Mouse (Mus musculus) liver, embryonic 12.5 days (tissue): ENCODE data around the gene Anapc2. TPM values are rescaled to one million over a fixed set of nuclear protein-coding genes. Genes with fewer than 3 reads are reported as not detected.

Experiments
- ATAC-seq: fragments of 200-750 bp; cut with Nextera tagmentation; 2 replicates; pipeline ENCODE4 v1.8.0; 2017; ENCODE audit warnings: moderate number of reproducible peaks, mild to moderate bottlenecking, moderate library complexity
- H3K27ac ChIP-seq: fragments of 300-500 bp; sonication (generic); 2 replicates; pipeline ENCODE4 v1.5.1; 2016; ENCODE audit warnings: mild to moderate bottlenecking
- H3K27me3 ChIP-seq: fragments of 300-500 bp; sonication (generic); replicated peaks from 2 replicates; pipeline ENCODE4 v1.6.1; 2016; ENCODE audit warnings: mild to moderate bottlenecking, moderate library complexity
- H3K36me3 ChIP-seq: fragments of 300-500 bp; sonication (generic); 2 replicates; pipeline ENCODE4 v1.6.1; 2016; ENCODE audit warnings: mild to moderate bottlenecking, moderate library complexity
- H3K4me1 ChIP-seq: fragments of 300-500 bp; sonication (generic); 2 replicates; pipeline ENCODE4 v1.6.1; 2016
- H3K4me2 ChIP-seq: fragments of 300-500 bp; sonication (generic); 2 replicates; pipeline ENCODE4 v1.6.1; 2016; ENCODE audit warnings: mild to moderate bottlenecking, moderate library complexity
- H3K4me3 ChIP-seq: fragments of 300-500 bp; sonication (generic); 2 replicates; pipeline ENCODE4 v1.5.1; 2016; ENCODE audit warnings: mild to moderate bottlenecking, moderate library complexity
- H3K9ac ChIP-seq: fragments of 300-500 bp; sonication (generic); 2 replicates; pipeline ENCODE4 v1.6.1; 2016; ENCODE audit warnings: mild to moderate bottlenecking, moderate library complexity
- H3K9me3 ChIP-seq: fragments of 300-500 bp; sonication (generic); replicated peaks from 2 replicates; pipeline ENCODE4 v1.6.1; 2016; ENCODE audit warnings: mild to moderate bottlenecking, moderate library complexity
- WGBS: fragments of 180-500 bp; shearing (Covaris S2); methylation state at CpG from one replicate; pipeline ENCODE4 v1.1.7; 2016; ENCODE audit not compliant: insufficient replicate concordance; 5-methylcytosine and 5-hydroxymethylcytosine counted together
- polyA plus RNA-seq: library from polyadenylated mRNA; unstranded; fragments of >200 nt; fragmentation: Nextera tagmentation; extraction: Ambion mirVana; gene quantifications from 2 replicates; pipeline ENCODE4 v1.2.1, GENCODE M21; 2016

Gene Anapc2
- polyA plus RNA-seq, 1 experiment from 2014 or later = 63.6 TPM

- ATAC-seq = no peak
- 77% methylated on average over 7 of the region's 7 CpGs for WGBS
- H3K4me1 ChIP-seq = peaks cover 41% of the 10 kb centered on the region
- peaks cover 27% of the 10 kb centered on the region for H3K27me3 ChIP-seq
- no peak overlapping the region for H3K9ac ChIP-seq
- H3K36me3 ChIP-seq = no peaks in the 10 kb centered on the region
- H3K4me2 ChIP-seq = no peak overlapping the region
- H3K27ac ChIP-seq = no peak overlapping the region
- no peaks in the 10 kb centered on the region for H3K9me3 ChIP-seq
- H3K4me3 ChIP-seq = no peak overlapping the region
Measured at GRCm38 (mm10) chr2:25230581-25230980, 41.7 kb upstream of the Anapc2 start.

GRCm38 (mm10) chr2:25231038-25231437, 41.2 kb upstream of the Anapc2 start:
- no peak for ATAC-seq
- Histone ChIP-seq H3K4me3 (no peak overlapping the region), H3K9me3 (no peaks in the 10 kb centered on the region), H3K4me2 (no peak overlapping the region), H3K36me3 (no peaks in the 10 kb centered on the region), H3K27ac (no peak overlapping the region), H3K4me1 (peaks cover 41% of the 10 kb centered on the region), H3K9ac (no peak overlapping the region), H3K27me3 (peaks cover 31% of the 10 kb centered on the region)
- 55% methylated on average over 12 of the region's 12 CpGs for WGBS

- 14% methylated on average over 4 of the region's 4 CpGs for WGBS
- no peak for ATAC-seq
Measured at GRCm38 (mm10) chr2:25233421-25233820, 38.9 kb upstream of the Anapc2 start.

GRCm38 (mm10) chr2:25234050-25234449, 38.2 kb upstream of the Anapc2 start, which contains the start of gene Slc34a3:
Gene Slc34a3, minus strand, starts transcription at chr2:25234364.
- no peaks in the 10 kb centered on the region for H3K9me3 ChIP-seq
- H3K36me3 ChIP-seq = no peaks in the 10 kb centered on the region
- peaks cover 37% of the 10 kb centered on the region for H3K27me3 ChIP-seq
- no peak within 1 kb of the TSS for H3K4me3 ChIP-seq
- peaks cover 31% of the 10 kb centered on the region for H3K4me1 ChIP-seq
- H3K27ac ChIP-seq = no peak within 1 kb of the TSS
- no peak for ATAC-seq
- H3K9ac ChIP-seq = no peak within 1 kb of the TSS
- WGBS = 59% methylated on average over 3 of the region's 3 CpGs
- no peak within 1 kb of the TSS for H3K4me2 ChIP-seq

More at GRCm38 (mm10) chr2:25233421-25233820, 38.9 kb upstream of the Anapc2 start:
- Histone ChIP-seq H3K27ac (no peak overlapping the region), H3K36me3 (no peaks in the 10 kb centered on the region), H3K4me2 (no peak overlapping the region), H3K9ac (no peak overlapping the region), H3K4me3 (no peak overlapping the region), H3K9me3 (no peaks in the 10 kb centered on the region), H3K4me1 (peaks cover 38% of the 10 kb centered on the region), H3K27me3 (peaks cover 37% of the 10 kb centered on the region)

- no peak overlapping the region for H3K4me2 ChIP-seq
- no peak overlapping the region for H3K9ac ChIP-seq
- H3K4me1 ChIP-seq = peaks cover 31% of the 10 kb centered on the region
- ATAC-seq = no peak
- peaks cover 37% of the 10 kb centered on the region for H3K27me3 ChIP-seq
- no peak overlapping the region for H3K4me3 ChIP-seq
- H3K36me3 ChIP-seq = no peaks in the 10 kb centered on the region
- 53% methylated on average over 5 of the region's 5 CpGs for WGBS
- H3K27ac ChIP-seq = no peak overlapping the region
- H3K9me3 ChIP-seq = no peaks in the 10 kb centered on the region
Measured at GRCm38 (mm10) chr2:25234551-25235220, 37.6 kb upstream of the Anapc2 start.

- WGBS = 16% methylated on average over 8 of the region's 8 CpGs
- peaks cover 51% of the 10 kb centered on the region for H3K4me1 ChIP-seq
- H3K9ac ChIP-seq = no peak within 1 kb of the TSS
- H3K27ac ChIP-seq = no peak within 1 kb of the TSS
- no peak within 1 kb of the TSS for H3K4me3 ChIP-seq
- no peaks in the 10 kb centered on the region for H3K36me3 ChIP-seq
- ATAC-seq = no peak
- H3K27me3 ChIP-seq = peaks cover 32% of the 10 kb centered on the region
- peak within 1 kb of the TSS; percentile 9; the same call in 1 of the 2 replicates for H3K4me2 ChIP-seq
- no peaks in the 10 kb centered on the region for H3K9me3 ChIP-seq
Measured at GRCm38 (mm10) chr2:25236614-25237013, 35.7 kb upstream of the Anapc2 start, which contains the start of gene Rnf224. Gene Rnf224, minus strand, starts transcription at chr2:25236787.

GRCm38 (mm10) chr2:25237522-25237921, 34.8 kb upstream of the Anapc2 start:
- Histone ChIP-seq H3K9ac (no peak overlapping the region), H3K27ac (no peak overlapping the region), H3K36me3 (no peaks in the 10 kb centered on the region), H3K27me3 (peaks cover 39% of the 10 kb centered on the region), H3K4me2 (no peak overlapping the region), H3K4me3 (no peak overlapping the region), H3K9me3 (no peaks in the 10 kb centered on the region), H3K4me1 (peaks cover 60% of the 10 kb centered on the region)
- no peak for ATAC-seq
- WGBS = 55% methylated on average over 4 of the region's 4 CpGs

GRCm38 (mm10) chr2:25238106-25238505, 34.2 kb upstream of the Anapc2 start:
- H3K27me3 ChIP-seq = peaks cover 45% of the 10 kb centered on the region
- H3K4me2 ChIP-seq = no peak overlapping the region
- no peak overlapping the region for H3K9ac ChIP-seq
- no peak overlapping the region for H3K27ac ChIP-seq
- H3K4me3 ChIP-seq = no peak overlapping the region
- no peaks in the 10 kb centered on the region for H3K36me3 ChIP-seq
- ATAC-seq = no peak
- H3K4me1 ChIP-seq = peaks cover 65% of the 10 kb centered on the region
- H3K9me3 ChIP-seq = no peaks in the 10 kb centered on the region

- ATAC-seq = no peak
- no peak overlapping the region for H3K4me2 ChIP-seq
- no peak overlapping the region for H3K4me3 ChIP-seq
- no peaks in the 10 kb centered on the region for H3K9me3 ChIP-seq
- H3K9ac ChIP-seq = no peak overlapping the region
- WGBS = 76% methylated on average over 3 of the region's 3 CpGs
- H3K4me1 ChIP-seq = peaks cover 50% of the 10 kb centered on the region
- H3K27me3 ChIP-seq = peaks cover 48% of the 10 kb centered on the region
- no peaks in the 10 kb centered on the region for H3K36me3 ChIP-seq
- H3K27ac ChIP-seq = no peak overlapping the region
Measured at GRCm38 (mm10) chr2:25239766-25240165, 32.5 kb upstream of the Anapc2 start.

GRCm38 (mm10) chr2:25240310-25240709, 32.0 kb upstream of the Anapc2 start:
- H3K4me3 ChIP-seq = peak overlapping the region; percentile 58
- ATAC-seq = no peak
- peaks cover 50% of the 10 kb centered on the region for H3K4me1 ChIP-seq
- peaks cover 3% of the 10 kb centered on the region; the same call in 1 of the 2 replicates for H3K36me3 ChIP-seq
- H3K9ac ChIP-seq = 0 out of 2 replicates have a peak overlapping the region, but pooled peaks have one; percentile 28
- H3K27me3 ChIP-seq = peaks cover 44% of the 10 kb centered on the region
- H3K27ac ChIP-seq = no peak overlapping the region
- 49% methylated on average over 8 of the region's 8 CpGs for WGBS
- peak overlapping the region; percentile 84 for H3K4me2 ChIP-seq
- no peaks in the 10 kb centered on the region for H3K9me3 ChIP-seq

GRCm38 (mm10) chr2:25240723-25241437, 31.4 kb upstream of the Anapc2 start:
- Histone ChIP-seq H3K36me3 (peaks cover 9% of the 10 kb centered on the region), H3K9ac (peak overlapping the region; percentile 28; the same call in 1 of the 2 replicates), H3K4me2 (peak overlapping the region; percentile 84), H3K27ac (peak overlapping the region; percentile 45; the same call in 1 of the 2 replicates), H3K4me3 (peak overlapping the region; percentile 58), H3K4me1 (peaks cover 46% of the 10 kb centered on the region), H3K27me3 (peaks cover 38% of the 10 kb centered on the region), H3K9me3 (no peaks in the 10 kb centered on the region)
- ATAC-seq = peak; percentile 76
- under 1% methylated on average over 29 of the region's 29 CpGs for WGBS

- Histone ChIP-seq H3K4me3 (peak overlapping the region; percentile 58), H3K27ac (no peak overlapping the region), H3K4me1 (peaks cover 41% of the 10 kb centered on the region), H3K36me3 (peaks cover 14% of the 10 kb centered on the region), H3K27me3 (peaks cover 34% of the 10 kb centered on the region), H3K9ac (no peak overlapping the region), H3K9me3 (no peaks in the 10 kb centered on the region), H3K4me2 (peak overlapping the region; percentile 84)
- WGBS = 14% methylated on average over 6 of the region's 6 CpGs
- peak; percentile 11; the same call in 1 of the 2 replicates for ATAC-seq
Measured at GRCm38 (mm10) chr2:25241438-25241775, 30.9 kb upstream of the Anapc2 start.
